Mouse (Mus musculus): ENCODE data around the gene Cdc42ep4. TPM values are rescaled to one million over a fixed set of nuclear protein-coding genes. Genes with fewer than 3 reads are reported as not detected.
A peak's percentile ranks its signal among the peaks of the same experiment; 100 is the strongest.

Gene Cdc42ep4
- polyA plus RNA-seq, 1 experiment = 32.4 TPM

GRCm38 (mm10) chr11:113791357-113792215 is 39.9 kb upstream of the Cdc42ep4 start:
- Histone ChIP-seq H3K27ac (ENCODE audit: insufficient read depth, low read length) (no peak overlapping the region), H3K9ac (ENCODE audit: low read depth, poor library complexity, severe bottlenecking) (no peak overlapping the region), H3K9me3 (replicated peaks; ENCODE audit: control insufficient read depth, insufficient read depth, low read length, poor library complexity, severe bottlenecking) (no peaks in the 10 kb centered on the region), H3K27me3 (ENCODE audit: control insufficient read depth, insufficient read depth, low read length, poor library complexity, severe bottlenecking) (no peaks in the 10 kb centered on the region), H3K4me1 (ENCODE audit: control insufficient read depth, insufficient read depth, low read length) (peaks cover 11% of the 10 kb centered on the region), H3K4me3 (ENCODE audit: low read depth, low read length) (no peak overlapping the region), H3K36me3 (ENCODE audit: control insufficient read depth, insufficient read depth, low read length, poor library complexity, severe bottlenecking) (no peaks in the 10 kb centered on the region)
- TF ChIP-seq EP300 (IDR thresholded peaks at IDR 0.05; ENCODE audit: insufficient read depth, low read depth, low read length) = no peak
- TF ChIP-seq CTCF (IDR thresholded peaks at IDR 0.05; ENCODE audit: low read depth, low read length) = no peak
- no peak for TF ChIP-seq POLR2A (IDR thresholded peaks at IDR 0.05; ENCODE audit: insufficient read depth, low read length)

- no peak overlapping the region for H3K4me3 ChIP-seq (ENCODE audit: low read depth, low read length)
- H3K27ac ChIP-seq (ENCODE audit: insufficient read depth, low read length) = no peak overlapping the region
- H3K9me3 ChIP-seq (replicated peaks; ENCODE audit: control insufficient read depth, insufficient read depth, low read length, poor library complexity, severe bottlenecking) = no peaks in the 10 kb centered on the region
- H3K36me3 ChIP-seq (ENCODE audit: control insufficient read depth, insufficient read depth, low read length, poor library complexity, severe bottlenecking) = no peaks in the 10 kb centered on the region
- H3K4me1 ChIP-seq (ENCODE audit: control insufficient read depth, insufficient read depth, low read length) = peaks cover 13% of the 10 kb centered on the region
- H3K9ac ChIP-seq (ENCODE audit: low read depth, poor library complexity, severe bottlenecking) = no peak overlapping the region
- TF ChIP-seq CTCF (IDR thresholded peaks at IDR 0.05; ENCODE audit: low read depth, low read length) (no peak), POLR2A (IDR thresholded peaks at IDR 0.05; ENCODE audit: insufficient read depth, low read length) (no peak), EP300 (IDR thresholded peaks at IDR 0.05; ENCODE audit: insufficient read depth, low read depth, low read length) (no peak)
- H3K27me3 ChIP-seq (ENCODE audit: control insufficient read depth, insufficient read depth, low read length, poor library complexity, severe bottlenecking) = no peaks in the 10 kb centered on the region
Measured at GRCm38 (mm10) chr11:113789101-113789500, 37.4 kb upstream of the Cdc42ep4 start.

- H3K4me3 ChIP-seq (ENCODE audit: low read depth, low read length) = no peak overlapping the region
- peaks cover 13% of the 10 kb centered on the region for H3K4me1 ChIP-seq (ENCODE audit: control insufficient read depth, insufficient read depth, low read length)
- no peaks in the 10 kb centered on the region for H3K36me3 ChIP-seq (ENCODE audit: control insufficient read depth, insufficient read depth, low read length, poor library complexity, severe bottlenecking)
- no peak overlapping the region for H3K27ac ChIP-seq (ENCODE audit: insufficient read depth, low read length)
- no peaks in the 10 kb centered on the region for H3K9me3 ChIP-seq (replicated peaks; ENCODE audit: control insufficient read depth, insufficient read depth, low read length, poor library complexity, severe bottlenecking)
- no peak for TF ChIP-seq POLR2A (IDR thresholded peaks at IDR 0.05; ENCODE audit: insufficient read depth, low read length)
- no peaks in the 10 kb centered on the region for H3K27me3 ChIP-seq (ENCODE audit: control insufficient read depth, insufficient read depth, low read length, poor library complexity, severe bottlenecking)
- H3K9ac ChIP-seq (ENCODE audit: low read depth, poor library complexity, severe bottlenecking) = no peak overlapping the region
Measured at GRCm38 (mm10) chr11:113788183-113788789, 36.6 kb upstream of the Cdc42ep4 start.

GRCm38 (mm10) chr11:113787432-113788182 is 35.9 kb upstream of the Cdc42ep4 start:
- Histone ChIP-seq H3K27me3 (ENCODE audit: control insufficient read depth, insufficient read depth, low read length, poor library complexity, severe bottlenecking) (no peaks in the 10 kb centered on the region), H3K9ac (ENCODE audit: low read depth, poor library complexity, severe bottlenecking) (no peak overlapping the region), H3K4me3 (ENCODE audit: low read depth, low read length) (no peak overlapping the region), H3K36me3 (ENCODE audit: control insufficient read depth, insufficient read depth, low read length, poor library complexity, severe bottlenecking) (no peaks in the 10 kb centered on the region), H3K9me3 (replicated peaks; ENCODE audit: control insufficient read depth, insufficient read depth, low read length, poor library complexity, severe bottlenecking) (no peaks in the 10 kb centered on the region), H3K27ac (ENCODE audit: insufficient read depth, low read length) (no peak overlapping the region), H3K4me1 (ENCODE audit: control insufficient read depth, insufficient read depth, low read length) (peaks cover 12% of the 10 kb centered on the region)
- TF ChIP-seq POLR2A (IDR thresholded peaks at IDR 0.05; ENCODE audit: insufficient read depth, low read length) (no peak), EP300 (IDR thresholded peaks at IDR 0.05; ENCODE audit: insufficient read depth, low read depth, low read length) (no peak), CTCF (IDR thresholded peaks at IDR 0.05; ENCODE audit: low read depth, low read length) (no peak)

- no peak for TF ChIP-seq EP300 (IDR thresholded peaks at IDR 0.05; ENCODE audit: insufficient read depth, low read depth, low read length)
- Histone ChIP-seq H3K9me3 (replicated peaks; ENCODE audit: control insufficient read depth, insufficient read depth, low read length, poor library complexity, severe bottlenecking) (no peaks in the 10 kb centered on the region), H3K36me3 (ENCODE audit: control insufficient read depth, insufficient read depth, low read length, poor library complexity, severe bottlenecking) (no peaks in the 10 kb centered on the region), H3K27me3 (ENCODE audit: control insufficient read depth, insufficient read depth, low read length, poor library complexity, severe bottlenecking) (no peaks in the 10 kb centered on the region), H3K9ac (ENCODE audit: low read depth, poor library complexity, severe bottlenecking) (no peak overlapping the region), H3K27ac (ENCODE audit: insufficient read depth, low read length) (no peak overlapping the region), H3K4me3 (ENCODE audit: low read depth, low read length) (no peak overlapping the region), H3K4me1 (ENCODE audit: control insufficient read depth, insufficient read depth, low read length) (peaks cover 9% of the 10 kb centered on the region)
Measured at GRCm38 (mm10) chr11:113787009-113787408, 35.3 kb upstream of the Cdc42ep4 start.

GRCm38 (mm10) chr11:113786395-113786794 is 34.7 kb upstream of the Cdc42ep4 start:
- H3K27ac ChIP-seq (ENCODE audit: insufficient read depth, low read length) = 0 out of 2 replicates have a peak overlapping the region, but pooled peaks have one; percentile 72

More at GRCm38 (mm10) chr11:113786395-113786794, 34.7 kb upstream of the Cdc42ep4 start:
- Histone ChIP-seq H3K27me3 (ENCODE audit: control insufficient read depth, insufficient read depth, low read length, poor library complexity, severe bottlenecking) (no peaks in the 10 kb centered on the region), H3K36me3 (ENCODE audit: control insufficient read depth, insufficient read depth, low read length, poor library complexity, severe bottlenecking) (no peaks in the 10 kb centered on the region), H3K9me3 (replicated peaks; ENCODE audit: control insufficient read depth, insufficient read depth, low read length, poor library complexity, severe bottlenecking) (no peaks in the 10 kb centered on the region), H3K9ac (ENCODE audit: low read depth, poor library complexity, severe bottlenecking) (peak overlapping the region; percentile 65), H3K4me3 (ENCODE audit: low read depth, low read length) (no peak overlapping the region), H3K4me1 (ENCODE audit: control insufficient read depth, insufficient read depth, low read length) (peaks cover 9% of the 10 kb centered on the region)
- TF ChIP-seq POLR2A (IDR thresholded peaks at IDR 0.05; ENCODE audit: insufficient read depth, low read length) = no peak
- no peak for TF ChIP-seq CTCF (IDR thresholded peaks at IDR 0.05; ENCODE audit: low read depth, low read length)
- TF ChIP-seq EP300 (IDR thresholded peaks at IDR 0.05; ENCODE audit: insufficient read depth, low read depth, low read length) = no peak

Data from ES-Bruce4 (cell line).